Mouse (Mus musculus) lung, adult 2 months (tissue): ENCODE measurements at regions not wholly inside any gene's neighbourhood (a gene's known extent, or its start where the extent isn't known, plus 50 kb on each side); places are given as distances from the start of the nearest gene placed in this dataset.

Experiments
- CTCF ChIP-seq: fragments of 200-500 bp; IDR thresholded peaks from 2 replicates; pipeline ENCODE4 v1.5.1; 2011; ENCODE audit warnings: mild to moderate bottlenecking, low read length, control low read depth; ENCODE audit not compliant: insufficient read depth
- POLR2A ChIP-seq: fragments of 200-500 bp; IDR thresholded peaks from 2 replicates; pipeline ENCODE4 v1.6.1; 2011; ENCODE audit warnings: low read depth, mild to moderate bottlenecking, control low read depth, low read length, borderline replicate concordance; ENCODE audit errors: extremely low read depth

GRCm38 (mm10) chr5:75861916-75862629 lies 116.2 kb downstream of the Kdr start:
- TF ChIP-seq CTCF, result no peak
- TF ChIP-seq POLR2A, result no peak
